Mouse (Mus musculus): ENCODE data around the gene C3ar1. TPM values are rescaled to one million over a fixed set of nuclear protein-coding genes. Genes with fewer than 3 reads are reported as not detected.

Gene C3ar1
- total RNA-seq, 1 experiment from 2014 or later, result 9.7 TPM

GRCm38 (mm10) chr6:122834365-122834764 lies 21.6 kb downstream of the C3ar1 start:
- ATAC-seq (replicated peaks; ENCODE audit: insufficient number of reproducible peaks, low FRiP score, low TSS enrichment, poor library complexity, severe bottlenecking), result peak; percentile 87

- ATAC-seq (replicated peaks; ENCODE audit: insufficient number of reproducible peaks, low FRiP score, low TSS enrichment, poor library complexity, severe bottlenecking), result no peak
These were observed 23.1 kb downstream of the C3ar1 start for GRCm38 (mm10) chr6:122832880-122833279.

GRCm38 (mm10) chr6:122828086-122828485 lies 27.9 kb downstream of the C3ar1 start:
- ATAC-seq (replicated peaks; ENCODE audit: insufficient number of reproducible peaks, low FRiP score, low TSS enrichment, poor library complexity, severe bottlenecking), result no peak

DNA sequence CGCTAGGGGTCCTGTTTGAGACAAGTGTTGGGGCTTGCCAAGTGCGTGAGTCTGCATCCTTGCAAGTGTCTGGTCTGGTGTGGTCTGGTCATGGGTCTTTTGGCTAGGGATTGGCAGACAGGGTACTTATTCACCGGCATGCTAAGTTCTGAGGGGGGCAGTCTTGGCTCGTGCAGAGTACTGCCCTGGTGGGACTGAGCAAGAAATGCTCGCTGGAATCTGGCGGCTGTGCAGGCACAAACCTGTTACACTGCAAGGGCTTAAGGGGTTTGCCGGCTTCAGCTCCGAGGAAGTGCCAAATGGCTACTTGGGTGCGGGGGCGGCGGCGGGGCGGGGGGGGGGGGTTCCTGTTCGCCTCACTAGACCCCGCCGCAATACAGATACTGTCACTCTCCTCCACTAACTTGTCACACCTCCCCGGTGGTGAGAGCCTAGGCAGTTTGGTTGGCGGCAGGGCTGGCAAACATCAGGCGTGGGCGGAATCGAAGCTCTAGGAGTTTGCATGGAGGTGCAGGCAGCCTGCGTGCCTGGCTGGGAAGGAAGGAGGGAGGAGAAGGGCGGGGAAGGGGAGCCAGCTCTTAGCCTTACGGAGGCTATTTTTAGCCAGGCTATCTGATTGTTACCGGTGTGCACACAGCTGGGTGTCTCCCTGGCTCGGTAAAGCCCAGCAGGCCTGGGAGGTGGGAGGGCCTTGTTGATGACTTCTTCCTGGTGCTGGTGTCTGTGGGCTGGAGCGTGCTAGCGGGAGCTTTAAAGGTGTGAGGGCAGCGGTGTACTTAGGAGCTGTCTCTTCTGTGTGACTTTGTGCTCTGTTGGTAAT lies 29.8 kb downstream of the C3ar1 start:
- peak; percentile 68 for ATAC-seq (replicated peaks; ENCODE audit: insufficient number of reproducible peaks, low FRiP score, low TSS enrichment, poor library complexity, severe bottlenecking)

DNA sequence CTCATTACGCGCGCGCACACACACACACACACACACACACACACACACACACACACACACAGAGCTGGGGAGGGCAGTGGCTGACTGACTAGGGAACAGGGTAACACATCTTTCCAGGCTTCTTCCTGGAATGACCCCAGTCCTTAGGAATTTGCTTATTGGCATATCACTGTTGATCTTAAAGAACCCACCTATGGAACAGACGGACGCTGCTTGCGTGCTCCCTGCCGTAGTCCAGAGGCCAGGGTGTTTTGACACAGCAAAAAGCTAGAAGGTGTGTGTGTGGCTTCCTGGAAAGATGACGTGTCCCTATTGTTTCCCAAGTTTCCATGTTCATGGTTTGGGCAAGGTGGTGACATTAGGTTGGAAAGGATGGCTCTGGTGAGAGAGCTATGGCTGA lies 30.8 kb downstream of the C3ar1 start:
- ATAC-seq (replicated peaks; ENCODE audit: insufficient number of reproducible peaks, low FRiP score, low TSS enrichment, poor library complexity, severe bottlenecking), result no peak

DNA sequence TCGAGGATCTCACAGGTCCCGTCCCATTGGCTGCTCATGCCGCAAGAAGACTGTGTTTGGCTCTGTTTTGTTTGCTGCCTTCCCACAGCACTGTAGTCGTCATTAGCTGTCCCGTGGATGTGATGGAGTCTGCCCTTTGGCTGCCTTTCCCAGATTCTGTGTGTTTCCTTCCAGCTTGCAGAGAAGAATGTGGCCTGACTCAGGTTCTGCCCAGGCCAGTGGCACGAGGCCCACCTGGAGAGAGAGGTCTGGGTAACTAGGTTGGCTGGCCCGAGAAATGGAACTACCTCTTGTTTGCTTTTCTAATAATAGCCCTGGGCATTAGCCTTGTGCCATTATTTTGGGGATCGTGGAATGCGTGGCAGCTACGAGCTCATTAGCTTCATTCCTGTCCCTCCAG lies 31.9 kb downstream of the C3ar1 start:
- ATAC-seq (replicated peaks; ENCODE audit: insufficient number of reproducible peaks, low FRiP score, low TSS enrichment, poor library complexity, severe bottlenecking), result no peak

GRCm38 (mm10) chr6:122821822-122822221 lies 34.1 kb downstream of the C3ar1 start:
- ATAC-seq (replicated peaks; ENCODE audit: insufficient number of reproducible peaks, low FRiP score, low TSS enrichment, poor library complexity, severe bottlenecking), result no peak

GRCm38 (mm10) chr6:122820799-122821650 lies 34.9 kb downstream of the C3ar1 start:
- 0 out of 2 replicates have a peak, but pooled peaks have one; percentile 24 for ATAC-seq (replicated peaks; ENCODE audit: insufficient number of reproducible peaks, low FRiP score, low TSS enrichment, poor library complexity, severe bottlenecking)

- ATAC-seq (replicated peaks; ENCODE audit: insufficient number of reproducible peaks, low FRiP score, low TSS enrichment, poor library complexity, severe bottlenecking), result peak; percentile 12
These were observed 35.7 kb downstream of the C3ar1 start for GRCm38 (mm10) chr6:122820071-122820798.

DNA sequence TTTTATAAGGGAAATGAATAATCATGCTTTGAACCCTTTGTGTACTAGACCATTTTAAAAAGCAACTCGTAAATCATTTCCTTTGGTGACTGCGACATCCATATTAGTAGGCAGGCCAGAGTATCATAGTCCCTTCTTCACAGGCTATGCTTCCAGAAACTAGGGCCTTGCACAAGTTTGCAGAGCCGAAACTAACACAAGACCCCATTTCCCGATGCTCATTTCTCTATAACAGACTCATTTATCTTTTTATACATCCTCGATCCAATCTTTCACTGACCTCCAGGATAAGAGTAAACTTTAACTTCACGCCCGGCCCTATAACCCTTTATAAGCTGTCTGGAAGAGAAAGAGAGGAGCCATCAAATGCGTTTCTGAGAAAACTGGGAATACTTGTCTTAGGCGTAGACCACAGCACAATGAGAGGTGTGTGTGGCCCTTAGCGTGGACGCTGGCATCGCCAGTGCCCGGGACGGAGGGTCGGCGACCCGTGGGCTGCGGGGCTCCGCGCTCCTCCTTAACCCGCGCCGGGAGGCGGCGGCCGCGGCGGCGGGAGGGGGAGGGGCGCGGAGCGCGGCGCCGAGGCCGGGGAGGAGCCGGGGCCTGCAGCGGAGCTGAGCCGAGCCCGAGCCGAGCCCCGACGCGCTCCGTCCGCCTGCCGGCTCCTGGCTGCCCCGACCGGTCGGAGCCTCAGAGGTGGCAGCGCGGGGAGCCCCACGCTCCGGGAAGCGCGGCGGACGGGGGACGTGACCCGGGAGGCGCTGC lies 36.5 kb downstream of the C3ar1 start, which contains the start of gene Foxj2:
Gene Foxj2 (plus strand): TSS at position 609 of the 765 bp plus-strand sequence.
- ATAC-seq (replicated peaks; ENCODE audit: insufficient number of reproducible peaks, low FRiP score, low TSS enrichment, poor library complexity, severe bottlenecking), result no peak

DNA sequence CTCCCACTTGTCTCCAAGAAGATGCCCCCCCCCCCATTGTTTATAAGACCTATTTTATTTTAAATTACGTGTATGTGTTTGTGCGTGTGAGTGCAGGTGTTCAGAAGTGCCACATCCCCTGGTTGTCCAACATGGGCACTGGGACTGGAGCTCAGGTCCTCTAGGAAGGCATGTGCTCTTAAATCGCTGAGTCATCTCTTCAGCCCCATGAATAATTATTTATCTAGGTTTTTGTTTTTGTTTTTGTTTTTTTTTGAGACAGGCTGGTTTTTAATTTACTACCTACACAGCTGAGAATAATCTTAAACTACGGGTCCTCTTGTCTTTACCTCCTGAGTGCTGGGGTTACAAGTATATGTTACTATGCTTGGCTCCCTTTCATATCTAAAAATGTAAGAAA lies 42.3 kb downstream of the C3ar1 start:
- ATAC-seq (replicated peaks; ENCODE audit: insufficient number of reproducible peaks, low FRiP score, low TSS enrichment, poor library complexity, severe bottlenecking), result no peak

- ATAC-seq (replicated peaks; ENCODE audit: insufficient number of reproducible peaks, low FRiP score, low TSS enrichment, poor library complexity, severe bottlenecking), result no peak
These were observed 43.2 kb downstream of the C3ar1 start for GRCm38 (mm10) chr6:122812716-122813115.

- peak; percentile 36; the same call in 1 of the 2 replicates for ATAC-seq (replicated peaks; ENCODE audit: insufficient number of reproducible peaks, low FRiP score, low TSS enrichment, poor library complexity, severe bottlenecking)
These were observed 44.0 kb downstream of the C3ar1 start for GRCm38 (mm10) chr6:122811771-122812600.

- peak; percentile 76 for ATAC-seq (replicated peaks; ENCODE audit: insufficient number of reproducible peaks, low FRiP score, low TSS enrichment, poor library complexity, severe bottlenecking)
These were observed 44.7 kb downstream of the C3ar1 start for GRCm38 (mm10) chr6:122811280-122811652.

DNA sequence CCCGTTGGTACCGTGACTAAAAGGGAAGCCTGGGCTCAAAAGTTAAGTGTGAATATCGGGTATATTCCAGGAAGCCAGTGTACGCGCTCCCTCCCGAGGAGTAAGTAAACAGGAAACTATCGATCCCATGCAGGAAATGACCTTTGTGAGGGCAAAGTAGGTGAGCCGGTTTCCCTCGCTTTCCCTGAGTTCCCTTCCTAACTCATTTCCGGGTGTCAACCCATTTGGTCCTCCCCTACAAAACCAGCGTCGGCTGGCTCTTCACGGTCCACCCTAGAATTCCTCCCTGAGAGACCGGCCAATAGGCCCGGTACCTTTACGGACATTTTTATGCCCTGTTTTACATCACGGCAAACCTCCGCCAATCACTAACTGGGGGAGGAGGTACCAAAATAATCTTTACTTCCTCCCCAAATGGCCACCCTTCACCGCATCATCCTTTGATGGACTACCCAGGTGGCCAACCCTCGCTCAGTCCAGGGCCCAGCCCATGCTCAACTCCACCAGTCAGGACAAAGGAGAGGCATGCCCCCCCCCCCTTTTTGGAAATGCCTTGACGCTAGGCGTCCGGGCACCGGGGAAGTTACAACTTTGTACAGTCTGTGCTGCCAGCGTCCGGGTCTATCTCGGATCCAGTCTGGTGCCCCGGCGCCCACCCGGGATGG lies 45.2 kb downstream of the C3ar1 start:
- ATAC-seq (replicated peaks; ENCODE audit: insufficient number of reproducible peaks, low FRiP score, low TSS enrichment, poor library complexity, severe bottlenecking), result peak; percentile 93

GRCm38 (mm10) chr6:122810022-122810614 lies 45.8 kb downstream of the C3ar1 start:
- 0 out of 2 replicates have a peak, but pooled peaks have one; percentile 0 for ATAC-seq (replicated peaks; ENCODE audit: insufficient number of reproducible peaks, low FRiP score, low TSS enrichment, poor library complexity, severe bottlenecking)

DNA sequence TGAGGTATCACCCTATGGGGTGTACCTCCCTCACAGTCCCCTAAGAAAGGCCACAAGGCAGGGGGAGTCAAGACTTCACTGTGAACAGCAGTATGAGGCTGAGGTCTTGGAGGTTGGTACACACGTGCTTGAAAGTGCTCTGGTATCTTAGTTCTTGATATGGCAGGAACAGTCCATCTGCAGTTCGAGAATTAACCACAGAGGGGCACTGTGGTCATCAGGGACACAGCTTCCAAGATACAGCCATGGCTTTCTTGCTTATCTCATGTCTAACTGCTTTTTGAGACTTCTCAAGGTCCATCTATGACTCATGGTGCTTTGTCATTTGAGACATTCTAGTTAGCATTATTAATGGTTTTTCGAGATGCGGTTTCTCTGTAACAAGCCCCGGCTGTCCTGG lies 51.5 kb downstream of the C3ar1 start:
- peak; percentile 82 for ATAC-seq (replicated peaks; ENCODE audit: insufficient number of reproducible peaks, low FRiP score, low TSS enrichment, poor library complexity, severe bottlenecking)
